ENCODE assay signal across 8 mouse cellular contexts in the genomic region with DNA sequence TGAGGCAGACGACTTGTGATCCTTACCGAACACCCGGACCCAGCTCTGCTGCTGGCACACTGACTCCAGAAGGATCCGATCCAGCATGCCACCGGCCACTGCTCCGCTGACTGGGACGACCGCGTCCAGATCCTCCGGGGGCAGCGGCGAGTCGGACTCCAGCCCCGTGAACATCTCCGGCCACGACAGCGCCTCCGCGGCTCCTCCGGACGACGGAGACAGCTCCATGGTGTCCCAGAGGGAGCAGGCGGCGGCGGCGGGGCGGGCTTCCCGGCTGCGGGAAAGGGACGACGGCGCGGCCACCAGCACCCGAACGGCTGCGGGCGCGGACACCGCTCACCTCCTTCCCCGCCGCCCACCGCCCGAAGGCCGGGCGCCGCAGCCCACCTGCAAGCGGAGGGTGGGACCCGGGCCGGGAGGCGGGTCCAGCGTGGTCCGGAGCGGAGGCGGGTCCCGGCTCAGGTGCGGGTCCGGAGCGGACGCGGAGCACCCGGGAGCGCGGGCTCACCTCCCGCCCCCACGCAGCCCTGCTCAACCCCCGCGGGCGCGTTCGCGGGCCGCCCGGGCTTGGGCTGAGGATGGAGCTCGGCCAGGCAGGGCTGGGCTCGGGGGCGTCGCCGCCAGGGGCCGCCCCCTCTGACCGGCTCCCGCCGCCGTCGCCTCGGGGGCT. TPM values are rescaled to one million over a fixed set of nuclear protein-coding genes. Genes with fewer than 3 reads are reported as not detected.
DNase-seq lines count a peak whose midpoint lies in the region; ATAC-seq and TF ChIP-seq lines count a peak whose summit lies in the region.

No protein-coding gene starts in this region.

- under 1% methylated on average over 84 of the region's 85 CpGs for WGBS in thymus, adult 2 months
- WGBS in limb, embryonic 13.5 days = under 1% methylated on average over 81 of the region's 85 CpGs
- WGBS in midbrain, embryonic 13.5 days = under 1% methylated on average over 79 of the region's 85 CpGs
- WGBS in spleen, adult 2 months = 2% methylated on average over 84 of the region's 85 CpGs

- TF ChIP-seq CTCF in thymus, adult 2 months (IDR thresholded peaks at IDR 0.05; ENCODE audit: borderline replicate concordance, control insufficient read depth, extremely low read depth, insufficient read depth, low read length, poor library complexity) = no peak
- no peak for TF ChIP-seq CTCF in spleen, adult 2 months (IDR thresholded peaks at IDR 0.05; ENCODE audit: extremely low read depth, insufficient read depth, insufficient read length, insufficient replicate concordance)

- H3K36me3 ChIP-seq in thymus, adult 2 months (ENCODE audit: control insufficient read depth, insufficient read depth, low read length) = no peaks in the 10 kb centered on the region
- H3K36me3 ChIP-seq in limb, embryonic 13.5 days = no peaks in the 10 kb centered on the region
- 0 out of 2 replicates have a peak, but pooled peaks cover 4% of the 10 kb centered on the region for H3K36me3 ChIP-seq in midbrain, embryonic 13.5 days
- H3K36me3 ChIP-seq in spleen, adult 2 months (ENCODE audit: control insufficient read depth, insufficient read depth, low read length) = no peaks in the 10 kb centered on the region

- TF ChIP-seq POLR2A in thymus, adult 2 months (IDR thresholded peaks at IDR 0.05; ENCODE audit: control insufficient read depth, extremely low read depth, insufficient read depth, low read length, poor library complexity) = no peak
- no peak for TF ChIP-seq POLR2A in spleen, adult 2 months (IDR thresholded peaks at IDR 0.05; ENCODE audit: low read depth, low read length)

- H3K4me3 ChIP-seq in thymus, adult 2 months (ENCODE audit: control insufficient read depth, insufficient read depth, low read length) = peak overlapping the region; percentile 74
- peak overlapping the region; percentile 80 for H3K4me3 ChIP-seq in limb, embryonic 13.5 days
- peak overlapping the region; percentile 94 for H3K4me3 ChIP-seq in midbrain, embryonic 13.5 days (replicated peaks)
- peak overlapping the region; percentile 75 for H3K4me3 ChIP-seq in spleen, adult 2 months (ENCODE audit: extremely low read depth, insufficient read depth, insufficient read length)

- peak; percentile 84 for ATAC-seq in limb, embryonic 13.5 days (ENCODE audit: low FRiP score, low read depth)
- ATAC-seq in midbrain, embryonic 13.5 days = peak; percentile 93

- H3K27me3 ChIP-seq in thymus, adult 2 months (ENCODE audit: control insufficient read depth, insufficient read depth, low read length) = peaks cover 11% of the 10 kb centered on the region
- H3K27me3 ChIP-seq in limb, embryonic 13.5 days = no peaks in the 10 kb centered on the region
- H3K27me3 ChIP-seq in midbrain, embryonic 13.5 days = no peaks in the 10 kb centered on the region
- H3K27me3 ChIP-seq in spleen, adult 2 months (ENCODE audit: control insufficient read depth, insufficient read depth, low read length) = peaks cover 10% of the 10 kb centered on the region

- peaks cover 10% of the 10 kb centered on the region for H3K4me1 ChIP-seq in thymus, adult 2 months (replicated peaks; ENCODE audit: control insufficient read depth, insufficient read depth, low read length)
- H3K4me1 ChIP-seq in limb, embryonic 13.5 days = peaks cover 10% of the 10 kb centered on the region
- peaks cover 33% of the 10 kb centered on the region for H3K4me1 ChIP-seq in midbrain, embryonic 13.5 days (replicated peaks)
- peaks cover 5% of the 10 kb centered on the region for H3K4me1 ChIP-seq in spleen, adult 2 months (ENCODE audit: control insufficient read depth, insufficient read depth, insufficient read length)

- H3K4me2 ChIP-seq in limb, embryonic 13.5 days (replicated peaks) = peak overlapping the region; percentile 83
- peak overlapping the region; percentile 78 for H3K4me2 ChIP-seq in midbrain, embryonic 13.5 days (replicated peaks)

- H3K9me3 ChIP-seq in limb, embryonic 13.5 days = no peaks in the 10 kb centered on the region
- H3K9me3 ChIP-seq in midbrain, embryonic 13.5 days = no peaks in the 10 kb centered on the region

- no peak overlapping the region for H3K27ac ChIP-seq in thymus, adult 2 months (ENCODE audit: control insufficient read depth, insufficient read depth, low read length)
- H3K27ac ChIP-seq in limb, embryonic 13.5 days = peak overlapping the region; percentile 87
- peak overlapping the region; percentile 99 for H3K27ac ChIP-seq in midbrain, embryonic 13.5 days
- H3K27ac ChIP-seq in spleen, adult 2 months (ENCODE audit: insufficient read depth, low read length) = peak overlapping the region; percentile 58; the same call in 1 of the 2 replicates

- no peak for DNase-seq in thymus, adult 2 months
- no peak for DNase-seq in thymus, postnatal 0 days (ENCODE audit: low spot score)
- peak; percentile 57 for DNase-seq in embryo, embryonic 10.5 days (ENCODE audit: low spot score)
- DNase-seq in gastrocnemius, postnatal 25 days = peak; percentile 51
- peak; percentile 64 for DNase-seq in kidney, adult 11 months
- DNase-seq in spleen, adult 2 months (ENCODE audit: low read depth in 1 of 2, low spot score in 2 of 2) = peak in 1 of 2 experiments; percentile 27

- H3K9ac ChIP-seq in limb, embryonic 13.5 days = peak overlapping the region; percentile 82
- H3K9ac ChIP-seq in midbrain, embryonic 13.5 days (replicated peaks) = peak overlapping the region; percentile 91

RNA-seq across cellular contexts. Expression of a gene that starts 0.5 kb away (rescaled TPM):
- 1.3 TPM in 2 replicates for polyA plus RNA-seq in thymus, adult 2 months (2012; rRNA removed)
- polyA plus RNA-seq in thymus, postnatal 0 days (2015; fragmentation: Nextera tagmentation; extraction: Ambion mirVana) = 2.4 and 3.9 TPM in 2 replicates
- 1 to 10 TPM; 8.6 TPM for total RNA-seq in gastrocnemius, postnatal 25 days (2021)
- polyA plus RNA-seq in limb, embryonic 13.5 days (2015; fragmentation: Nextera tagmentation; extraction: Ambion mirVana) = 6.8 and 7.4 TPM in 2 replicates
- 49.2 and 50.4 TPM in 2 replicates for polyA plus RNA-seq in midbrain, embryonic 13.5 days (2015; fragmentation: Nextera tagmentation; extraction: Ambion mirVana)
- 1.1 TPM in 2 replicates for polyA plus RNA-seq in spleen, adult 2 months (2012; rRNA removed)

RNA-seq across cellular contexts. Expression of a gene that starts 46.5 kb away (rescaled TPM):
- polyA plus RNA-seq in thymus, adult 2 months (2012; rRNA removed) = 6.6 and 8.4 TPM in 2 replicates
- 10.1 and 10.5 TPM in 2 replicates for polyA plus RNA-seq in thymus, postnatal 0 days (2015; fragmentation: Nextera tagmentation; extraction: Ambion mirVana)
- total RNA-seq in gastrocnemius, postnatal 25 days (2021) = 1 to 10 TPM; 1.2 to 1.4 TPM
- polyA plus RNA-seq in limb, embryonic 13.5 days (2015; fragmentation: Nextera tagmentation; extraction: Ambion mirVana) = 6.4 and 6.8 TPM in 2 replicates
- 6.0 and 7.4 TPM in 2 replicates for polyA plus RNA-seq in midbrain, embryonic 13.5 days (2015; fragmentation: Nextera tagmentation; extraction: Ambion mirVana)
- polyA plus RNA-seq in spleen, adult 2 months (2012; rRNA removed) = 8.0 and 11.1 TPM in 2 replicates

Comparison
In these comparisons a context has a peak if more than half of its experiments do, and no peak if none do; other contexts are left out.
1. DNase-seq: peak in embryo, embryonic 10.5 days (single experiment), gastrocnemius, postnatal 25 days (single experiment) and kidney, adult 11 months (single experiment); none in thymus, adult 2 months (single experiment) and thymus, postnatal 0 days (single experiment).
2. Peak in every context shown above with its lines, with median percentiles within 50 percentile points of each other: H3K4me3 ChIP-seq.